Mouse (Mus musculus) lung, postnatal 10 days (tissue): ENCODE results near the gene Snd1.
A peak's percentile ranks its signal among the peaks of the same experiment; 100 is the strongest.
"Not testable (repeated sequence)": the region's sequence is repeated elsewhere in the genome, so short reads cannot be mapped to it uniquely, and the experiment has no call there.

Experiments
- DNase-seq: peaks from one replicate; pipeline ENCODE4 v3.0.0; 2021

The Snd1 gene

DNA sequence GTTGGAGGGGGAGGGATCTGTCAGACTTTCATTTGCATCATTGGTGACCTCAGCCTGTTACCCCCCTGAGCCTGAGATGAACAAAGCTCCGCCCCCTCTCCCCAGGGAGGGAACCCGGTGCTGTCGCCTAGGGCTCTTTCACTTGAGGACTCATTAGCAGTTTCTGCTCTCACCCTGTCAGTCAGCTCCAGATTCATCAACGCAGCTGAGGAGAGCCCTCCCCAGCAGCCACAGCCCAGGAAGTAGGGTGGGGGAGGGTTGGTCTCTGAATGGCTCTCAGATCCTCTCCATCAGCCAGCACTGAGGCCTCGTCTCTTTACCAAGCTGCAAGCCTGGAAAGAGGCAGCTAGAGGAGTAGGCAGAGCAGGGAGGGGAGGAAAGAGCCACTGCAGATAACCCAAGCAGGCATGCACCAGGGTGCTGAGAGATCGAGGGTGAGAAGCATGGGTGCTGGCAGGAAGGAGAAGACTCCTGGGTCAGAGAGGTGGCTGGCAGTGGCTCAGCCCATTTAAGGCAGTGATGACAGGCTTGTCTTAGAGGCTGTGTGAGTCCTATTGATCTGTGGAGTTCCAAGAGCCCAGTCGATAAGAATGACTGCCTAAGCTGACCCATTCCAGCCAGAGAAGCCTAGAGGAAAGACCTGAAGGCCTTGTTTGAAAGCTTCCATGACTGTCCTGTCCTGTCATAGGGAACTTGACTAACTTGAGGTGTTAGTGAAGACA, 403.2 kb downstream of the Snd1 start:
- DNase-seq: no peak

DNA sequence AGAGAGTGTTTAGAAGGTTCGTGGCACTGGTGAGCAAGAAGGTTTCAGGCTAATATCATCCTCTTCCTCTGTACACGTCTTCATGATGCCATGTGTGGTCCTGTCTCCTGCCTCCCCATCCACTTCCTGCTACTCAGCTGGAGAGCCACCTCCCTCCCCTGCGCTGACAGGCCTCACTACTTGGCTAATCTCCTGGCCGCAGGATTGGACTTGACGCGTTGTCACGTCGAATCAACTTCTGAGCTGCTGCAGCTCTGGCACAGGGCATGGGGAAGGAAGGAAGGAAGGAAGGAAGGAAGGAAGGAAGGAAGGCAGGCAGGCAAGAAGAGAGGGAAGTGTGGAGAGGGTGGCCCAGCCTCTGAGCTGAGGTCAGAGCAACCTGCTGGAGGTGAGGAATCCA, 404.4 kb downstream of the Snd1 start:
- no peak for DNase-seq

DNA sequence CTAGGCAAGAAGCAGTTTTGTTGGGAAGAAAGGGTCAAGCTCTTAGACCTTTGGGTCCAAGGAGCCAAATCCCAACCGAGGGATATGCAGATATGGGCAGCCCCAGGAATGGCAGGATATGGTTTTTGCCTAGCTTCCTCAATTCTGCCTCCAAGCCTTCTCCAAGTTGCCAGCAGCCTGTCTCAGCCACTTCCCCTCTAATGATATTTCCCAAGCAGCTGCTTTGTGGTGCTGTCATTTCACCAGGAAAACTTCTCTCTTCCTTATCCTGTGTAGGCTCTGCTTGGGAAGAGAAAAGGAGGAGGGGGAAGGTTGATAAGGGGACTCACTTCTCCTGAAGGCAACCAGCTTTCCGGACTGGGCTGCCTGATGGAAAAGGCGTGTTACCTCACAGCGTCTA, 406.0 kb downstream of the Snd1 start:
- no peak for DNase-seq

DNA sequence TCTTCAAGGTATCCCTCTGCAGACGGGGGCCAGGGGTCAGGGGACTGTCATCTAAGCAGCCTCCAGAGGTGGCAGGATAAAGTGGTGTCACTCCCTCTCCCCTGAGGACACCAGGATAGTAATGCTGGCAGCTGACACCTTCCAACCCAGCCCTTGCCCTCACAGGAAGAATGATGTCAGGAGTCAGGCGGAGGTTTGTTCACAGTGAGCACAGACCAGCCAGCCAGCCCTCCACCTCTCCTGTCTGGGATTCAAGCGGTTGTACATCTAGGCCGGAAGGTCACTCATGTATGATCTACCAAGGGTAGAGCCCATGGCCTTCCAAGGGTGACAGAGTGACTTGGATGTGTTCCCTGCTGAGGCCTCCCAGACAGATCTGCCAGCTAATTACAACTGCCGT, 408.6 kb downstream of the Snd1 start:
- DNase-seq: no peak

DNA sequence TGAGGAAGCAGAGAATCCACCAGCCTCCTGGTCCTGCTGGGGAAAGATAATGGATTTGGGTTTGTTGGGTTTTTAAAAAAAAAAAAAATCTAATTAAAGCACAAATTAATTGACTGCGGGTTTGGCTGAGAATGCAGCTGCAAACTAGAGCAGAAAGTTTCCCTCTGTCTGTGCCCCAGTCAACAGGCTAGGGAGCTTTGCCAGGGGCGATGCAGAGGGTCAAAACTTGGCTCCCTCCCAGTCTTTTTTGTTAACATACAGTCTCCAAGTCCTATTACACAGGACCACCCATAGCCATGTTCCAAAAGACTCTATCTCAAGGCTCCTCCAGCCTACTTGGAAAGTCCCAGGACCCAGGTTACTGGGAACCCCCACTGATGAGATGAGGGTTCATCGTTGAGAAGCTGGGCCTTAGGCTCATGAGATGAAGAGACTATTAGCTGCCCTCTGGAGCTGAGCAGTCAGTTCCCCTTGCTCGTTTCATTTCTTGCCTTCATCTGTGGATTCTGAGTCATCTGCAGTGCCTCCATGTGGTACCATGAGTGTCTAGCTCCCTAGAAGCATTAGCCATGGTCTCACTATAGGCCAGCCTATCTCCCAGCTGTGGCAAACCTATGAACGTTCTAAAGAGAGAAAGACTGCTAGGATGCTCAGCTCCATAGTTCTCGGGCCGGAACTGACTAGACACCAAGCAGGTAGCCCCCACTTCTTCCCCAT, 411.9 kb downstream of the Snd1 start:
- DNase-seq: no peak

DNA sequence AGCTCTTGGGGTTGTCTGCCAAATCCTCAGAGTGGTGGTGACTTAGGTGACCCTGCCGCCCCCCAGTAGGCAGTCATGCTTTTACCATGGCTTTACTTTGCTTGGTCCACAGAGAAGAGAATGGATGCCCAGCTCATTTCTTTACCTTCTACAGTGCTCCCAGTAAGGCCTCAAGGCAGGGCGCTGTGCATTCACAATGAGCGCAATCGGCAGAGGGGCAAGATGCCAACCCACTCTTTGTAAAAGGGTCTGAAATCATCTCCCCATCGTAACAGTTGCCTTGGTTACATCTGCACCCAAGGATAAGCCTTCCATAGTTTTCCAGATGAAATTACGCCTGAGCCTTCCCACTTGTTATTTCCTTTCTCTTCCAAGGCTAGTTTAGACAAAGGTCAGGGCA, 415.5 kb downstream of the Snd1 start:
- DNase-seq: no peak

DNA sequence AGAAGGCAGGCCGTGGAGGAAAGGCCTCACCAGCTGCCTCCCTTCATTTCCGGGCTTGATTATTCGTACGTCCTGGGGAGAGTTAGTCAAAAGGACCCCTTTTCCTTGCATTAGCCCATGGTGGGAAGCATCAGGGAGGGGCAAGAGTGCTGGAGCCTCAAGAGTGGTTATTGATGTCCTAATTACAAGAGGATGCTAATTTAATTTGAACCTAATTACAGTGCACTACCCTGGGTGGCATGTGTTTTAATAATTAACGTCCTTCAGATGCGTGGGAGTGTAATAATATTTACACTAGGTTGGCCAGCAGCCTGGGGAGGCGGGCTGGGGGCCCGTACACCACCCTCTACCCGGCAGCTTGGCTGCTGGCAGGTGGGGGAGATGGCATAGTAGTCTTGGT, 416.5 kb downstream of the Snd1 start:
- no peak for DNase-seq

DNA sequence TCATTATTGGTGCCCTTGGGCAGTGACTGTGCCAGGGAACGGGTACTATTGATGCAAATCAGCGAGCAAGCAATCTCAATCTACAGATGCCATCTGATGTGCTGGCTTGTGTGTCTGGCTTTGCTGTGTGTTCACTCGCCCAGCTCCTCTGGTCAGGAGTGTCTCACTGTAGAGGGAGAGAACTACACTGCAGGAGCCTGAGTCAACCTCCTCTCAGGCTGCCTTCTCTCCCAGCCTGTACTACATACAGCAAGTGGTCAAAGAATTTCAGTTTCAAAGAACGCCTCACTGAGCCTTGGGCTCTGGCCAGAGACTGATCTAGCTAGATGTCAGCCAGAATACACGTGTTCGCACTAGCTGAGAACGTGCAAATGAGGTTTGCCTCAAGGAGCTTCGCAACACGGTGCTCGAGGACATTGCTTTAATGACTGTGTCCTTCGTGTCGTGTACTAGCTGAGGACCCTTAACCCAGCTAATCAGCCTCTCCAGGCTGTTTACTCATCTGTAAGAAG, 420.1 kb downstream of the Snd1 start:
- DNase-seq: no peak

DNA sequence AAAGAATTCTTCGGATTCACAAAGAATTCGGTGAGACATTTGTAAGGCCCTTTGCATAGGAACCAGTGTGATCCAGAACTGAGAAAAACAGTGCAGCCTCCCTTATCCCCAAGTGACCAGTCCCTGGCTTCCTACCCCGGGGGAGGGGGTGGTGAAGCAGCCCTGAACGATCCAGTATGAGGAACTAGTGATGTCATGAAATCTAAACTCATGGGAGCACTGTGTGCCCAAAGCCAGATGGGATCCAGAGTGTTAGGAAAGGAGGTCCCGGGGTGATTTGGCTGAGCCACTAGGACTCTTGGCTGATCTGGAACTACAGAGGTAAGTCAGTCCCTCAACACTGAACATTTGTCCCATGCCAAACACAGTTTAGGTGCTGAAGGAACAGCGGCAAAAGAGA, 420.8 kb downstream of the Snd1 start:
- DNase-seq: no peak

DNA sequence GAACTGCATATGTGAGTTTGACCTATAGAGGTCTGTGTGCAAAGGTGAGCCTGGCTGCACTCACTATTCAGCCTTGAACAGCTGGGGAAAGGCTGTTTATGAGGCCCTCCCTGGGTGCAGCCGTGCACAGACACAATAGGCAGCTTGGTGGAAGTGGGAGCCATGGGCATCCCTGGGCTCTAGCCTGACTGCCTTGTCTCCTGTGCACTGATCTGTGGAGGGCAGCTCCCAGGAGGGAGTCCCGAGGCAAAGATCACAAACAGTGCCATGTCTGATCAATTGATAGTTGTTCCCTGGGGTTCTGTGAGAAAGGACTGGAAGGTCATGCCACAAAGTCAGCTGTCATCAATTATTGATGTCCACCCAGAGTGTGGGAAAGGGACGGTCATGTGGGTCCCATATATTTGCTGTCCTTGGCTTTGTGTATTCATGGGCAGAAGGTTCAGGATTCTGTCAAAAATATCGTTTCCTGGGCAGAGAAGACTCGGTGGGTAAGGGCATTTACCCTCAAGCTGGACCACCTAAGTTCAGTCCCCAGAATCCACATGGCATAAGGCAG, 421.9 kb downstream of the Snd1 start:
- no peak for DNase-seq

DNA sequence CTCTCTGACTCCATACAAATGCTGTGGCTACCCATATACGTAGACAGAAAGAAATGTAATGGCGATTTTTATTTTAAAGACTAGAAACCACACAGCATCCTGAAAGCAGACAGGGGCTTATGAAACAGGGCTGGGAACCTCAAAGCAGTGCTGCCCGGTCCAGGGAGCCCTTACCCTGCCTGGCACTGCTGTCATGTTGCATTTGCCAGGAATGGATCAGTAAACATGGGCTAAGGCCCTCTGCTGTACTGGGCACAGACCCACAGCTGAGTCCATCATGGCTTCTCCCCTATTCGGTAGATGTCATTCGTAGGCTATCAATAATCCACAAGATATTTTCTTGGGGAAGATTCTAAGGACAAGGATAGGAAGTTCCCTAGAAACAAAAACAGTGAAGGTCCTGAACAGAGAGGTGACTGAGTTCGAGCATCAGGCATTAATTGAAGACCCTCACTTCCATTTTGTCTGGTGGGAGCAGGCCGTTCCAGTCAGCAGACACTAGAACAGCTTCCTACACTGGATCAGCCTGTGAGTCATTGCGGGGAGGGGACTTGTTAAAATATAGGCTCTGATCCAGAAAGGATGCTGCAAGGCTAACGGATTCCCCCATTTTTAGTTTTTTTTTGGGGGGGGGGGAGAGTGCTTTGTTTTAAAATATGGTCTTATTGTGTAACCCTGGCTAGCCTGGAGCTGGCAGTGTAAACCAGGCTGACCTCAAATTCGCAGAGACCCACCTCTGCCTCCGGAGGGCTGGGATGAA, 422.6 kb downstream of the Snd1 start:
- no peak for DNase-seq

DNA sequence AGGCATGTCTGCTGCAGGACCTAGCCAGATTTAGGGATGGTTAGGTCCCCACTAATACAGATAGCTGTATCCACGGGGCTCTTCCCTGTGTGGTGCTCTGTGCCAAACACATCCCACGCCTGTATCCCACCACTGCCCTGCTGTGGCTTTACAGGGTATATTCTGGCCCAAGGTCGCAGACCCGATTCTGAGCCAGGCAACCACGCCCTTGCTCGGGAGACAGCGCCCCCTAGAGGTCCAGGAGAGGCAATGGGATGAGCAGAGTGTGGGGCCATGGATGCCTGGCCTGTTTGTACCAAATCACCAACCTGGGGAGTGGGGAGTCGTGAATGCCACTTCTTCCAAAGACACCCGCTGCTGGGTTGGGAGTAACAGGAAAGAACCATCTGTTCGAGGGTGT, 423.9 kb downstream of the Snd1 start:
- DNase-seq: peak; percentile 55

DNA sequence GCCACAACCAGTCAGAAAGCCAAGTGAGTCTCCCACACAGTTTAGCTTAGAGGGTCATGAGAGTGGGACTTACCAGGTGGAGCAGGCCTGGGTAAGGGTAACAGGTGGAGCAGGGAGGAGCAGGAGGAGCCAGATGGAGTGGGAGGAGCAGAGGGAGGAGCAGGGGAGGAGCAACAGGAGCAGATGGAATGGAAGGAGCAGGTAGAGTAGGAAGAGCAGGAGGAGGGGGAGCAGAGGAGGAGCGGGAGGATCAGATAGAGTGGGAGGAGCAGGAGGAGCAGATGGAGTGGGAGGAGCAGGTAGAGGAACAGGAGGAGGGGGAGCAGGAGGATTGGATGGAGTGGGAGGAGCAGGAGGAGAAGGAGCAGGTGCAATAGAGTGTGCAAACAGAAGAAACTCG, 427.6 kb downstream of the Snd1 start:
- DNase-seq: no peak

DNA sequence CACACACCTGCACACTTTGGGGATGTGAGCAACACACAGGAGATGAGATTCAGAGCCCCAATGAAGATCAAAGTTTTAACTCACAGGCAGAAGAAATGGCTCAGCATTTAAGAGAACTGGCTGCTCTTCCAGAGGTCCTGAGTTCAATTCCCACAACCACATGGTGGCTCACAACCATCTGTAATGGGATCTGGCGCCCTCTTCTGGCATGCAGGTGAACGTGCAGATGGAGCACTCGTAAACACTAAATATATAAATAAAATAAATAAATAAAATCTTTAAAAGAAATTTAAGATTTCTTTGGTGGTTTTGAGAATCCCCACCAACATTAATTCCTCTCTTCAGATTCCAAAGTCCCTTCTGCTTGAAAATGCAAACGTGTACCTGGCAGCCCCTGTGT, 429.5 kb downstream of the Snd1 start:
- DNase-seq: no peak

DNA sequence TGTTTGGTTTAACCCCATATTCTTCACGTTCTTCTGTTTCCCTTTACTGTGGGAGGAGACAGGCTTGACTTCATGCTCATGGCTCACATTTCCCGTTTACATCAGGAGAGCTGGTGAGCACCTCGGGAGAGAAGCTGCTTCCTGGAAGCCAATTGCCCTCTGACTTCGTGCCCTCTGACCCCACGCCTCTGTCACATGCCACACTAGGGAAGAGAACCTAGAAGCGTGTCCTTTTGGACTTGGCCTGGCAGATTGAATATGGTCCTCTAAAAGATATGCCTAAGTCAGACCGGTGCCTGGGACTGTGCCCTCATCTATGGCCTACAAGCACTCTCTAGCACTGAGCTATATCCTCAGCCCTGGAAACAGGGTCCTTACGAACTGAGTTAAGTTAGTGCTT, 430.4 kb downstream of the Snd1 start:
- DNase-seq: no peak

DNA sequence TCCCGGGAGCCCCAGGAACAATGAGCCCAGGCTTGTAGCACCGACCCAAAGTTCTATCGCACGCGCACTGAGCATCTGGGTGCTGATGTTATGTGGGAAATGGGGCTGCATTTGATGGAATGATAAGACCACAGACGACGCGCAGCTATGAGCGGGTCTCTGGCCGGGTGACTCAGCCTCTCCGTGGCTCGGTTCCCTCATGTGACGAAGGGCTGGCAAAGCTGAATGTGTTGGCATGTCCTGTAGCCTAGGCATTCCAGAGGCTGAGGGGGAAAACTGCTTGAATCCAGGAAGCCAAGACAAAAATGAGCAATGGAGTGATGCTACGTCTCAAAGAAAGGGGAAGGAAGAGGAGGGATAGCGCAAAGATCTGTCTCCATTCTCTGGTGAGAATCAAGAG, 434.9 kb downstream of the Snd1 start:
- DNase-seq: peak; percentile 40

DNA sequence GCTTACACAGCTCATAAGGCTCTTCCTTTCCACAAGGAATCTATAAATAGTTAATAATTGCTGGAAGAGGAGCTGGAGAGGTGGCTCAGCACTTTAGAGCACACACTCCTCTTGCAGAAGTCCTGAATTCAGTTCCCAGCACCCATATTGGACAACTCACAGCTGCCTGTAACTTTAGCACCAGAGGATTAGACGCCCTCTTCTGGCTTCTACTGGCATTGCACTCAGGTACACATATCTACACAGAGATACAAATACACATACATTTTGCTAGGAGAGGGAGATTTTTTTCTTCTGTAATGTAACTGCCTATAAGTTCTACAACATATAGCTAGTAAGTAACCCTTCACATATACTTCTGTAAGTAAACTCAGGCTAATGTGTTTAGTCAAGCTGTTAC, 440.0 kb downstream of the Snd1 start:
- no peak for DNase-seq

DNA sequence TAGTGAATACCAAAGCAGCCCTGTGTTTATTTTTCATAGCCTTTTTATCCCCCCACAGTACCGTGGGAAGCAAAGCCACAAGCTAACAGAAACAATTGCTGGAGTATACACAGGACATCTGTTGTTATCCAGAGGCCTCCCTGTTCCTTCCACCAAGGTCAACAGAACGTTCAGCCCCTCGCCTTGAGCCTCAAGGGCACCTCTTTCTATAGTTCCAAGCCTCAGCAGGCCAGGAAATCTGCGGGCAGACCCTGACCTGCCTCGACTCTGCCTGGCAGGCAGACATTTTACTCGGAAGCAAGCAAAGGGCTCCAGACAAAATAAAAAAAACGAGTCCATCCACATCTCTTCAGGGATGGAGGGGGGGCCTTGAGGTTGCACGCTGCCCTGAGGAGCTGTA, 441.7 kb downstream of the Snd1 start:
- peak; percentile 31 for DNase-seq

DNA sequence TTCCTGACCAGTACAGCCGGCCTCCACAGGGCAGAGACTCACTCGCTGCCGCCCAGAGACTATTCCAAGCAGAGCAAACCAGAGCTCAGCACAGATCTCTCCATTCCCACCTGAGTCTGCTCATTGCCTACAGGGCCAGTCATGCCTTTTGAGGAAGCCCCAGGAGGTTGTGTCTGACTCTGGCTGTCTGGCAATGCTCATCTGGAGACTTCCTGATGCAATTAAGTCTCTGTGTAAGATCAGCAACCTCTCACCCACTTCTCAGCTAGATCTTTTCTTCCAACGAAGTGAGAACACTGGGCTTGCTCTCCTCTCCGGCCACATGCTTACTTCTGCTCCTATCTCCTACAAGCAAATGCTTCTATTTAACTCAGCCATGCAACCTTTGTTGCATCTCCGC, 444.4 kb downstream of the Snd1 start:
- no peak for DNase-seq

DNA sequence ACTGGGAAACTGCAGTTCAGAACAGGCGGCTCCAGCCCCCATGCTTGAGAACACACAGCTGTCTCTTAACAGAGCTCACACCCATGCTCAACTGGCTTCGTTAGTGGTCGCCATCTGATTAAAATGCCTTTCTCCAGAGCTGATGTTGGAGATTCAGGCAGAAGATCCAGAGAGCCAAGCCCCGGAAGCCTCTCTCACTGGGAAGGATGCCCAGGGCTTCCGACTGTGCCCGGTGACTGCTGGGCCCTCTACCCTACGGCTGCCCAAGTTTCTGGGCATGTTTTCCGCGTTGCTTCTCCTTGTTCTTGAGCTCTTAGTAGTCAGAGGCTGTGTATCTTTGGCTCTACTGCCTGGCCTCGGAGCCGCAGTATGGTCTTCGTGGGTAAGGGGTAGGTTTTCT, 447.4 kb downstream of the Snd1 start:
- DNase-seq: no peak

DNA sequence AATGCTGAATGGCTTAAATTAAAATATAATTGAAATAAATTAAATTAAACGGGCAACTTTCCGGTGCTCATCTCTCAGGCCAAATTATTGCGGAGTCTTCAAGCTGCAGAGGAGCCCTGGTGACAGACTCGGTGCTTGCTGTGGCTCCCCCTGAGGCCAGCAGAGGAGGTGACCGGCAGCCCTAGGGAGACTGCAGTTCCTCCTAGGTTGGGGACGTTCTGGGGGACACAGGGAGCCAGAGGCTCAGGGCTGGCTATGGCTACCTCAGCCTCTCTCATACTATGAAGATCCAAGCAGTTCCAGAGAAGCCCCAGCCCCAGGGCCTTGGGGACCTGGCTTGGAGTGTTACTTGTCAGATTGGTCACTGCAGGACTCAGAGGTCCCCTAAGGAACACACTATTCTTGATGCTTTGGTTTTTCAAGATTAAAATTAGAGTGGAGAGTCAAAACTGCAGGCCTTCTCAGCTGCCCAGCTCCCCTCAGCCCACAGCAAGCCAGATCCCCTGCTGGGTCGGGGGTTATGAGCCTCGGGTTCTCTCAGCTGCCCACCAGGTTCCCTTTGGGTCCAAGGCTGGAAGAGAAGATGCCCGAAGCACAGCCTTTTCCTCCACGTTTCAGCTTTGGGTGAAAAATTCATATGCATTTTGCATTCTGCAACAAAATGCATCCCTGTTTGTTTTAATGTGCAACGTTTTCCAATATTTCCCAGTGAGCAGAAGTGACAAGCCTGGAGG, 448.3 kb downstream of the Snd1 start:
- DNase-seq: no peak

DNA sequence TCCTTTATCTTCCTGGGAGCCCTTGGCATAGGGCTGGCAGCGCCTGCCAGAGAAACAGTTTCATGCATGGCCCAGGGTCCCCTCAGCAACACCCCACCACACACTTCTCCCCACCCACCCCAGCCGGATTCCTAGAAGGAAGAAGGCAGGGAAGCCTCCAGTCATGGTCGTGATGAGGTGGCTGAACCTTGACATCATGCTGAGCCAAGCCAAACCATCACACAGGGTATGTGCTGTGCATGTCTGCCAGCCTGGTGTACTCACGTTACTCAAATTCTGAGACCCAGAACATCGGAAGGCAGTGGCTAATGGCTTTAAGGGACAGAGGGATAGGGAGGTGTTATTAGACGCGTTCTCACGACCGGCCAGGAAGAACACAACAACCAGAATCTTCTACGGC, 448.9 kb downstream of the Snd1 start:
- no peak for DNase-seq

DNA sequence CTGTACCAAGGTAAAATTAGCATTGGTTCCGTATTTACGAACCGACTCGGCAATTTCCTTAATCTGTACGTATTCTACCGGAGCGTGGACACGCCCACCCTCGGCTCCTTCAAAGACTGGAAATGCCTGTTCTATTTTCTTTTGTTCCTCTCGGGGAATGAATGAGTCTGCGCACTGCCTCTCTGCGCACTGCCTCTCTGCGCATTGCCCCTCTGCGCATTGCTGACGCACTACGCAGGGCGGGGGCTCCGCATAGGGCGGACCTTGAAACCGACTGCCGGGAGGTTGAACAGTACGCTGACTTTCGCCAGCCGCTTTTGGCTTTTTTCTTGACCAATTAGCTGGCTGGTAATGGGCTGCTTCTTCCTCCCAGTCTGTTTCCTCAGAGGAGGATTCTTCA, 453.0 kb downstream of the Snd1 start:
- not testable (repeated sequence) for DNase-seq
